Mouse (Mus musculus): ENCODE data around the gene Stx17.

Gene Stx17

GRCm38 (mm10) chr4:48124773-48125469 is at the start of gene Stx17:
Gene Stx17 (plus strand): TSS chr4:48124915.
- DNase-seq, result peak; percentile 88

- DNase-seq, result peak; percentile 6
Measured at GRCm38 (mm10) chr4:48076693-48077471, 47.8 kb upstream of the Stx17 start.

GRCm38 (mm10) chr4:48078213-48078612 is 46.5 kb upstream of the Stx17 start:
- no peak for DNase-seq

GRCm38 (mm10) chr4:48079285-48080039 is 45.3 kb upstream of the Stx17 start:
- no peak for DNase-seq

GRCm38 (mm10) chr4:48083452-48083851 is 41.3 kb upstream of the Stx17 start:
- DNase-seq, result no peak

- no peak for DNase-seq
Measured at GRCm38 (mm10) chr4:48086609-48087008, 38.1 kb upstream of the Stx17 start.

- no peak for DNase-seq
Measured at GRCm38 (mm10) chr4:48087497-48087896, 37.2 kb upstream of the Stx17 start.

- DNase-seq, result no peak
Measured at GRCm38 (mm10) chr4:48093221-48093620, 31.5 kb upstream of the Stx17 start.

GRCm38 (mm10) chr4:48100217-48100616 is 24.5 kb upstream of the Stx17 start:
- DNase-seq, result no peak

- DNase-seq, result no peak
Measured at GRCm38 (mm10) chr4:48101981-48102380, 22.7 kb upstream of the Stx17 start.

- no peak for DNase-seq
Measured at GRCm38 (mm10) chr4:48105387-48105786, 19.3 kb upstream of the Stx17 start.

- no peak for DNase-seq
Measured at GRCm38 (mm10) chr4:48107086-48107485, 17.6 kb upstream of the Stx17 start.

GRCm38 (mm10) chr4:48108591-48108990 is 16.1 kb upstream of the Stx17 start:
- no peak for DNase-seq

- no peak for DNase-seq
Measured at GRCm38 (mm10) chr4:48110331-48110730, 14.4 kb upstream of the Stx17 start.

GRCm38 (mm10) chr4:48116191-48116590 is 8.5 kb upstream of the Stx17 start:
- peak; percentile 58 for DNase-seq

- DNase-seq, result no peak
Measured at GRCm38 (mm10) chr4:48124416-48124772, 321 bp upstream of the Stx17 start.

- DNase-seq, result no peak
Measured at GRCm38 (mm10) chr4:48130314-48130713, 5.6 kb downstream of the Stx17 start.

- DNase-seq, result no peak
Measured at GRCm38 (mm10) chr4:48131606-48132005, 6.9 kb downstream of the Stx17 start.

GRCm38 (mm10) chr4:48132721-48133120 is 8.0 kb downstream of the Stx17 start:
- no peak for DNase-seq

GRCm38 (mm10) chr4:48149492-48149891 is 24.8 kb downstream of the Stx17 start:
- DNase-seq, result no peak

GRCm38 (mm10) chr4:48153229-48153628 is 28.5 kb downstream of the Stx17 start:
- no peak for DNase-seq

GRCm38 (mm10) chr4:48155864-48156263 is 31.1 kb downstream of the Stx17 start:
- DNase-seq, result no peak

- DNase-seq, result no peak
Measured at GRCm38 (mm10) chr4:48160386-48160785, 35.7 kb downstream of the Stx17 start.

GRCm38 (mm10) chr4:48163851-48164250 is 39.1 kb downstream of the Stx17 start:
- DNase-seq, result peak; percentile 3
